Mouse (Mus musculus) forebrain, embryonic 15.5 days (tissue): ENCODE results near the gene Cd6. TPM values are rescaled to one million over a fixed set of nuclear protein-coding genes. Genes with fewer than 3 reads are reported as not detected.
A peak's percentile ranks its signal among the peaks of the same experiment; 100 is the strongest.

Experiments used
- ATAC-seq: fragments of 200-750 bp; cut with Nextera tagmentation; replicated peaks from 2 replicates; pipeline ENCODE4 v1.8.0; 2017; ENCODE audit warnings: mild to moderate bottlenecking, moderate TSS enrichment, moderate library complexity
- H3K27ac ChIP-seq: fragments of 300-500 bp; sonication (generic); replicated peaks from 2 replicates; pipeline ENCODE4 v1.5.1; 2015; ENCODE audit warnings: mild to moderate bottlenecking, inconsistent platforms
- H3K27me3 ChIP-seq: fragments of 300-500 bp; sonication (generic); 2 replicates; pipeline ENCODE4 v1.6.1; 2015; ENCODE audit warnings: inconsistent platforms
- H3K36me3 ChIP-seq: fragments of 300-500 bp; sonication (generic); 2 replicates; pipeline ENCODE4 v1.6.1; 2015; ENCODE audit warnings: mild to moderate bottlenecking, inconsistent platforms
- H3K4me1 ChIP-seq: fragments of 300-500 bp; sonication (generic); 2 replicates; pipeline ENCODE4 v1.6.1; 2015; ENCODE audit warnings: inconsistent platforms
- H3K4me2 ChIP-seq: fragments of 300-500 bp; sonication (generic); replicated peaks from 2 replicates; pipeline ENCODE4 v1.6.1; 2015; ENCODE audit warnings: mild to moderate bottlenecking, inconsistent platforms
- H3K4me3 ChIP-seq: fragments of 300-500 bp; sonication (generic); 2 replicates; pipeline ENCODE4 v1.5.1; 2015; ENCODE audit warnings: mild to moderate bottlenecking, inconsistent platforms
- H3K9ac ChIP-seq: fragments of 300-500 bp; sonication (generic); replicated peaks from 2 replicates; pipeline ENCODE4 v1.6.1; 2015; ENCODE audit warnings: mild to moderate bottlenecking, inconsistent platforms
- H3K9me3 ChIP-seq: fragments of 300-500 bp; sonication (generic); 2 replicates; pipeline ENCODE4 v1.6.1; 2016; ENCODE audit warnings: inconsistent platforms
- WGBS: fragments of 180-500 bp; shearing (Covaris S2); methylation state at CpG from one replicate; pipeline ENCODE4 v1.1.7; 2015; ENCODE audit warnings: mixed read lengths; 5-methylcytosine and 5-hydroxymethylcytosine counted together
- polyA plus RNA-seq: library from polyadenylated mRNA; unstranded; fragments of >200 nt; fragmentation: Nextera tagmentation; extraction: Ambion mirVana; gene quantifications from 2 replicates; pipeline ENCODE4 v1.2.1, GENCODE M21; 2015

Gene Cd6
- polyA plus RNA-seq, 1 experiment from 2014 or later: not detected

GRCm38 (mm10) chr19:10831424-10831823, 1.6 kb upstream of the Cd6 start:
- H3K4me3 ChIP-seq: no peak overlapping the region
- 7% methylated on average over 5 of the region's 5 CpGs for WGBS
- H3K27me3 ChIP-seq: no peaks in the 10 kb centered on the region
- H3K9me3 ChIP-seq: no peaks in the 10 kb centered on the region
- H3K27ac ChIP-seq: no peak overlapping the region
- H3K4me2 ChIP-seq: no peak overlapping the region
- H3K9ac ChIP-seq: no peak overlapping the region
- no peaks in the 10 kb centered on the region for H3K36me3 ChIP-seq
- no peaks in the 10 kb centered on the region for H3K4me1 ChIP-seq
- no peak for ATAC-seq

DNA sequence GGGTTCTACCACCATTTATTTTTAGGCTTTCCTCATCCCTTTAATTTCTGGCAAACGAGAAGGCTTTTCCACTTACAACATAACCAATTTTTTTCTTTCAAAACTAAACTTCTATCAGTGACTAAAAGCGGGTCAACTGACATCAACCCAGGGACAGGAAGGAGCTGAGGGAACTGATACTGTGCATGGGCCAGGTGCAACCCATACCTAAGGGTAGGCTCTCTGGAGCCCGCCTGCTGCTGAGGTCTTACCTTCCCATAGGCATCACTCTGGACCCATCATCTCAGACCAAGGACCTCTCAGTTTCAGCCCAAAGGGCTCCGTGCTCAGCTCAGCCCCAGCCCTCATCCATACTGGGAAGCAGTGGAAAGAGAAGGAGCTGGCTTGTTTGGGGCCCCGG, 1.5 kb downstream of the Cd6 start:
- Histone ChIP-seq H3K9ac (no peak overlapping the region), H3K27ac (no peak overlapping the region), H3K27me3 (no peaks in the 10 kb centered on the region), H3K4me2 (no peak overlapping the region), H3K9me3 (no peaks in the 10 kb centered on the region), H3K4me1 (no peaks in the 10 kb centered on the region), H3K4me3 (no peak overlapping the region), H3K36me3 (no peaks in the 10 kb centered on the region)
- no peak for ATAC-seq
- 89% methylated on average over 5 of the region's 5 CpGs for WGBS

DNA sequence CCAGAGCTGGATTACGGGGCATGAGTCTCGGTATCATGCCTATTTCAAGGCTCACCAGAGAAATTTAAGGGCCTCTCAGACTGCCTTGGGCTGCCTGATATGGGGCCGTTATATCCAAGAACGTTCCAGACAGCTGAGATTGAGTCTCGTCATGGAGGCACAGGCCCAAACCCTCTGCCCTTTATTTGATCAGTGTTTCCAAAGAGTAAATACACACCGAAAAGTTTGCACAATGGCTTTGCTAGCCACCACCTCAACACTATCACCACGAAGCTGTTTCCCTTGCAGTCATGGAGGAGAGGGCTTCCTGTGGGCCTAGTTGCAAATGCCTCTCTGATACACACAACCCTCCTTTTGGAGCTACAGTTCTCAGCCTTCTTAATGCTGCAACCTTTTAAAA, 5.8 kb downstream of the Cd6 start:
- Histone ChIP-seq H3K27me3 (no peaks in the 10 kb centered on the region), H3K36me3 (no peaks in the 10 kb centered on the region), H3K9me3 (no peaks in the 10 kb centered on the region), H3K4me3 (no peak overlapping the region), H3K27ac (no peak overlapping the region), H3K9ac (no peak overlapping the region), H3K4me2 (no peak overlapping the region), H3K4me1 (no peaks in the 10 kb centered on the region)
- no peak for ATAC-seq
- WGBS: 91% methylated on average over 7 of the region's 7 CpGs

GRCm38 (mm10) chr19:10822534-10822933, 7.3 kb downstream of the Cd6 start:
- ATAC-seq: no peak
- Histone ChIP-seq H3K9ac (no peak overlapping the region), H3K4me1 (no peaks in the 10 kb centered on the region)

GRCm38 (mm10) chr19:10821319-10821718, 8.5 kb downstream of the Cd6 start:
- WGBS: 73% methylated on average over 7 of the region's 7 CpGs
- no peaks in the 10 kb centered on the region for H3K9me3 ChIP-seq
- H3K36me3 ChIP-seq: no peaks in the 10 kb centered on the region
- H3K4me3 ChIP-seq: no peak overlapping the region
- H3K27ac ChIP-seq: no peak overlapping the region
- no peaks in the 10 kb centered on the region for H3K4me1 ChIP-seq
- no peaks in the 10 kb centered on the region for H3K27me3 ChIP-seq
- no peak overlapping the region for H3K9ac ChIP-seq
- no peak overlapping the region for H3K4me2 ChIP-seq
- ATAC-seq: no peak

More at GRCm38 (mm10) chr19:10822534-10822933, 7.3 kb downstream of the Cd6 start:
- no peaks in the 10 kb centered on the region for H3K9me3 ChIP-seq
- no peak overlapping the region for H3K4me3 ChIP-seq
- H3K36me3 ChIP-seq: no peaks in the 10 kb centered on the region
- H3K27ac ChIP-seq: no peak overlapping the region
- no peak overlapping the region for H3K4me2 ChIP-seq
- WGBS: 96% methylated on average over 4 of the region's 4 CpGs
- no peaks in the 10 kb centered on the region for H3K27me3 ChIP-seq

DNA sequence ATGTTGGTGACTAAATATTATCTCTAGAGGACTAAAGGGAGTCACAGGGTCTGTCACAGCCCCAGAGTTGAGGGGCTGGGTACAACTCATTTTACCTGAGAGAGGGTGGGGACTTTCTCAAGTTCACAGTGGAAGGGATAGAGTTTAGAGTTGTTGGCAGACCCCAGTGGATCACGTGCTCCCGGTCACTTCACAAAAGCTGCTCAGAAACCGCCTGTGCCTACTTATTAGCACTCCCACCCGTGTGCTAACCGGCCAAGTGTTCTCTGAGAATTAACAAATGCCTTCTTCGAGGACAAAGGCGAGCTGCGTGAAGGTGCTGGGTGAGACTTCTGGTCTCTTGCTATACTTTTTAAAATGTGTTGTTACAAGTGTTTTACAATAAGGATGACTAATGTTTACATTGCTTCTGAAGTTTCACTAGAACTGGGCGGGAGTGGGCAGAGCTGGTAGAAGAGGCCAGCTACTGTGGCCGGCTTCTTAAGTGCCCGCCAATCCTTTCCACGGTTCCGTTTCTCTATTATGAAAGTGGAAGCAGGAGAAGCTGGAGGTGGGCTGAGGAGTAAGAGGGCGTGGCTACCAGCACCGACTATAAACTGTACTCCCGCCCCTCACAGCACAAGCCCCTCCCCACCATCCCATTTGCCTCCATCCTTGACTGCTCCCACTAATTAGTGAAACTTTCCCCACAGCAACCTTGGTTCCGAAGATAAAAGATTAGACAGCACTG, 11.5 kb downstream of the Cd6 start:
- no peak overlapping the region for H3K9ac ChIP-seq
- H3K36me3 ChIP-seq: no peaks in the 10 kb centered on the region
- no peak overlapping the region for H3K27ac ChIP-seq
- no peaks in the 10 kb centered on the region for H3K27me3 ChIP-seq
- WGBS: 29% methylated on average over 17 of the region's 17 CpGs
- peak overlapping the region; percentile 11 for H3K4me2 ChIP-seq
- peak; percentile 66; the same call in 1 of the 2 replicates for ATAC-seq
- no peaks in the 10 kb centered on the region for H3K4me1 ChIP-seq
- H3K4me3 ChIP-seq: no peak overlapping the region
- H3K9me3 ChIP-seq: no peaks in the 10 kb centered on the region

DNA sequence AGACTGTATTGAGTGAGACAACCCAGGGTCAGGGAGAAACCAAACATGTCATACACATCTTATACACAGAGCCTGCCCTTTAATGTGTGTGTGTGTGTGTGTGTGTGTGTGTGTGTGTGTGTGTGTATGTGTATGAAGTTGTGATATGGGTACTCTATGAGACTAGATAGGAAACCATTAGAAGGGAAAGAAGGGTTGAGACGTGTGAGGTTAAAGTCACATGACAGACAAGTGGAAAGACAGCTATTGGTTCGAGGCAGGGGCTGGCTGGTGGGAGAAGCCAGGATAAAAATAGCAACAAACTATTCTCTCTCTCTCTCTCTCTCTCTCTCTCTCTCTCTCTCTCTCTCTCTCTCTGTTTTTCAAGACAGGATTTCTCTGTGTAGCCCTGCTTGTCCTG, 13.4 kb downstream of the Cd6 start:
- 66% methylated on average over 2 of the region's 2 CpGs for WGBS
- no peak overlapping the region for H3K9ac ChIP-seq
- H3K27ac ChIP-seq: no peak overlapping the region
- no peak overlapping the region for H3K4me2 ChIP-seq
- H3K4me3 ChIP-seq: no peak overlapping the region
- ATAC-seq: no peak
- H3K4me1 ChIP-seq: no peaks in the 10 kb centered on the region
- H3K9me3 ChIP-seq: no peaks in the 10 kb centered on the region
- H3K36me3 ChIP-seq: no peaks in the 10 kb centered on the region
- no peaks in the 10 kb centered on the region for H3K27me3 ChIP-seq

- H3K4me2 ChIP-seq: no peak overlapping the region
- no peaks in the 10 kb centered on the region for H3K4me1 ChIP-seq
- WGBS: 86% methylated on average over 6 of the region's 6 CpGs
Observed at GRCm38 (mm10) chr19:10815871-10816270, 14.0 kb downstream of the Cd6 start.

GRCm38 (mm10) chr19:10813905-10814304, 16.0 kb downstream of the Cd6 start:
- 77% methylated on average over 7 of the region's 7 CpGs for WGBS
- no peaks in the 10 kb centered on the region for H3K9me3 ChIP-seq
- no peak overlapping the region for H3K27ac ChIP-seq
- H3K36me3 ChIP-seq: no peaks in the 10 kb centered on the region
- H3K4me2 ChIP-seq: no peak overlapping the region
- H3K4me1 ChIP-seq: peaks cover 14% of the 10 kb centered on the region
- H3K27me3 ChIP-seq: no peaks in the 10 kb centered on the region
- H3K4me3 ChIP-seq: no peak overlapping the region
- H3K9ac ChIP-seq: no peak overlapping the region
- no peak for ATAC-seq

More at GRCm38 (mm10) chr19:10815871-10816270, 14.0 kb downstream of the Cd6 start:
- Histone ChIP-seq H3K4me3 (no peak overlapping the region), H3K9me3 (no peaks in the 10 kb centered on the region), H3K27ac (no peak overlapping the region), H3K36me3 (no peaks in the 10 kb centered on the region), H3K9ac (no peak overlapping the region), H3K27me3 (no peaks in the 10 kb centered on the region)
- no peak for ATAC-seq

- peaks cover 20% of the 10 kb centered on the region for H3K4me1 ChIP-seq
- H3K9ac ChIP-seq: no peak overlapping the region
- no peak overlapping the region for H3K4me3 ChIP-seq
- no peak overlapping the region for H3K4me2 ChIP-seq
- 95% methylated on average over 5 of the region's 5 CpGs for WGBS
- H3K9me3 ChIP-seq: no peaks in the 10 kb centered on the region
- H3K36me3 ChIP-seq: no peaks in the 10 kb centered on the region
- H3K27me3 ChIP-seq: no peaks in the 10 kb centered on the region
- no peak overlapping the region for H3K27ac ChIP-seq
- ATAC-seq: no peak
Observed at GRCm38 (mm10) chr19:10813039-10813438, 16.8 kb downstream of the Cd6 start.

DNA sequence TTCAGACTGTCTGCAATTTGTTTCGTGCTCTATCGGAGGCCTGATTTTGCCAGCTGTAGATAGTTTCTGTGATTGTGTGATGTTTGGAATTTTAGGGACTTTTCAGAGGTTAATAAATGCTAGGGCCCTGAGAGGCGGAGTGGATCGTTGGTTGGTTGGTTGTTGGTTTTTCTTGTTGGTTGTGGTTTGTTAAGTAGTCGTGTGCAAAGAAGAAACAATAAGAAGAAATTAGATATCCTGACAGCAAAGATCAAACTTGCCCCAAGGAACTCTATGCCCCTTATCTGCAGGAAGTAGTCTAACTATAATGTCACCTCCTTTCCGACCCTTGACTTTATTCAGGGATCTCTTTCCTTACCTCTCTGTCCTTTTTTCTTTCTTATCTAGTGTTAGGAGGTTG, 18.4 kb downstream of the Cd6 start:
- no peaks in the 10 kb centered on the region for H3K9me3 ChIP-seq
- WGBS: 88% methylated on average over 6 of the region's 6 CpGs

GRCm38 (mm10) chr19:10810176-10810492, 19.7 kb downstream of the Cd6 start:
- Histone ChIP-seq H3K4me1 (peaks cover 20% of the 10 kb centered on the region), H3K27me3 (no peaks in the 10 kb centered on the region), H3K9me3 (no peaks in the 10 kb centered on the region), H3K9ac (no peak overlapping the region), H3K4me3 (no peak overlapping the region), H3K36me3 (no peaks in the 10 kb centered on the region), H3K4me2 (no peak overlapping the region), H3K27ac (peak overlapping the region; percentile 79)
- WGBS: 57% methylated on average over 4 of the region's 4 CpGs
- no peak for ATAC-seq

More for the DNA sequence above, 18.4 kb downstream of the Cd6 start:
- Histone ChIP-seq H3K4me1 (peaks cover 20% of the 10 kb centered on the region), H3K9ac (no peak overlapping the region), H3K27me3 (no peaks in the 10 kb centered on the region), H3K4me3 (no peak overlapping the region), H3K36me3 (no peaks in the 10 kb centered on the region), H3K27ac (no peak overlapping the region), H3K4me2 (no peak overlapping the region)
- ATAC-seq: no peak
